Mouse (Mus musculus) erythroblast, embryonic 14.5 days (primary cell): ENCODE data around the gene Slco1a6. TPM values are rescaled to one million over a fixed set of nuclear protein-coding genes. Genes with fewer than 3 reads are reported as not detected.
"Not testable (repeated sequence)": the region's sequence is repeated elsewhere in the genome, so short reads cannot be mapped to it uniquely, and the experiment has no call there.

Source experiments
- H3K27me3 ChIP-seq: 2 replicates; pipeline ENCODE4 v1.6.1; 2012; ENCODE audit warnings: inconsistent platforms; ENCODE audit not compliant: control insufficient read depth
- H3K36me3 ChIP-seq: 2 replicates; pipeline ENCODE4 v1.6.1; 2012; ENCODE audit warnings: mild to moderate bottlenecking, inconsistent platforms; ENCODE audit not compliant: control insufficient read depth
- H3K4me1 ChIP-seq: 2 replicates; pipeline ENCODE4 v1.6.1; 2012; ENCODE audit warnings: inconsistent platforms; ENCODE audit not compliant: control insufficient read depth
- H3K4me3 ChIP-seq: replicated peaks from 2 replicates; pipeline ENCODE3; 2012; ENCODE audit warnings: moderate library complexity, mild to moderate bottlenecking, inconsistent platforms
- H3K9me3 ChIP-seq: 2 replicates; pipeline ENCODE4 v1.6.1; 2012; ENCODE audit warnings: low read length, inconsistent platforms, mixed read lengths; ENCODE audit not compliant: control insufficient read depth
- GATA1 ChIP-seq: IDR thresholded peaks from 2 replicates; pipeline ENCODE4 v1.6.1; 2012; ENCODE audit warnings: low read length, inconsistent platforms, mixed read lengths
- TAL1 ChIP-seq: IDR thresholded peaks from 3 replicates; pipeline ENCODE4 v1.6.1; 2012; ENCODE audit warnings: low read length, inconsistent platforms, mixed read lengths
- polyA plus RNA-seq: library from polyadenylated mRNA; stranded (reverse); fragments of >175 nt; gene quantifications from 2 replicates; pipeline ENCODE4 v1.2.3, GENCODE M21; 2012

Gene Slco1a6
- polyA plus RNA-seq = not detected in 2 replicates

DNA sequence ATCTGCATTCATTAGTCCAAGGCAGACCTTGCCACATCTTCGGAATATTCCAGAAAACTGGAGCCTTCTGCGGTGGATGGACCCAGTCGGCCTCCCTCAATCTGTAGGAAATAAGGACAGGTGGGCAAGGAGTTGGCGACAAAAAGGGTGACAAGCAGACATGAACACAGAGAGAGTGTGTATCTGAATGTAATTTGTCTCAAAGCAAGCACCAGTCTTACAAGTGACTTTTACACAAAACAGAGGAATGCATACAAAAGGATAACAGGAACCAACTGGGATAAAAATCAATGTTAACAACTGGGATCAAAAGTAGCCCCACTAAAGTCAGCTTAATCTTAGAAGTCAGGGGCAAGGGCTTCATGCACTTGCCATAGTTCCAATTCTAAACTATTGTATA lies at the start of gene Slco1a6:
Gene Slco1a6, minus strand, starts transcription at position 101 of the 400 bp plus-strand sequence.
- H3K4me1 ChIP-seq = no peaks in the 10 kb centered on the region
- TF ChIP-seq GATA1 (no peak), TAL1 (no peak)
- no peaks in the 10 kb centered on the region for H3K36me3 ChIP-seq
- H3K4me3 ChIP-seq = no peak within 1 kb of the TSS
- H3K27me3 ChIP-seq = no peaks in the 10 kb centered on the region
- H3K9me3 ChIP-seq = no peaks in the 10 kb centered on the region

DNA sequence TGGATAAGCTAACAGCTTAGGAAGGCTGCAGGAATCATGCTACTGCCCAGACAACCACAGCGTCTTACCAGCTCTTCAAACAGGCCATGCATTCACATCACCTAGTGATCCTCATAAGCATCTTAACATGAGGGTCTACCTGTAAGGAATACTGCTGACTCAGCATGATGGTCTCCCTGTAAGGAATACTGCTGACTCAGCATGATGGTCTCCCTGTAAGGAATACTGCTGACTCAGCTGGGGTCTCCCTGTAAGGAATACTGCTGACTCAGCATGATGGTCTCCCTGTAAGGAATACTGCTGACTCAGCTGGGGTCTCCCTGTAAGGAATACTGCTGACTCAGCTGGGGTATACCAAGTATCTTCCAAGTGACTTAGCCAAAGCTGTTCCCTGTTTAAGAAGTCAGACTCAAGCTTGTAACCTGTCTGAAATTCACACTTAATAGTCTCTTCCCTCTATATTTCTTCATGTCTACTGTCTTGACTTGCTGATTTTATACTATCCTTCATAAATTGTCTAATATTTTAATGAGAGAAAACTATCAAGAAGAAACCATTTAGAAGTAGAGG lies 42.5 kb upstream of the Slco1a6 start:
- not testable (repeated sequence) for H3K4me3 ChIP-seq, H3K36me3 ChIP-seq, H3K9me3 ChIP-seq, H3K4me1 ChIP-seq, H3K27me3 ChIP-seq

DNA sequence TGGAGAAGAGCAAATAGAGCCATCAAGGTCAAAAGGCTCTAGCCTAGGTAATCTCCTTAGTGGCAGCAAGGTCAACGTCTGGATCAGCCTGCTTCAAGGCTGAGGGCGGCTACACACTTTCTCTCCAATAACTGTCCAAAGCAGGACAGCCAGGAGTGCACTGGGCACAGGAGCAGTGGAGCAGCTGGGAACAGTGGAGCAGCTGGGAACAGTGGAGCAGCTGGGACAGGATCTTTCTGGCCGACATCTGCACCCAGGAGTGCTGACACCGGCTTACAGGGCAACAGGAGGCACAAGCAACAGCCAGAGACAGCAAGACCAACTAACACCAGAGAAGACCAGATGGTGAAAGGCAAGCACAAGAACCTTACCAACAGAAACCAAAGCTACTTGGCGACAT lies 36.7 kb upstream of the Slco1a6 start:
- H3K4me3 ChIP-seq = no peak overlapping the region
- TF ChIP-seq GATA1 (no peak), TAL1 (no peak)

DNA sequence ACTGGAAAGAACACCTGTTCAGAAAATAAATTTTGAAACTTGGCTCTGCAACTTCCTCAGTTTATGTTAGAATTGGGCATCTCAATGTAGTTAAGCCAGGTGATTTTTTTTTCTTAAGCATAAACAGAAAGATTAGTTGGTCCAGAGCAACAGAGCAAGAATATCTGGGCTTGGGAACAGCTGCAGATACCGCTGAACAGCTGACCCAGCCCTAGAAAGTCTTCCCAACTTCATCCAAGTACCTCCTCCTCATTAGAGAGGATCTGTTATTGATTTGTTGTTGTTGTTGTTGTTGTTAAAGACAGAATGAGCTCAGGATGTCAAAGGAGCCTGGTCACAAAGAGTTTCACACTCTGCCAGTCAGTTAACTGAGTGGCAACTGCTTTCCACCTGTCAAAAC lies 31.1 kb upstream of the Slco1a6 start:
- no peaks in the 10 kb centered on the region for H3K27me3 ChIP-seq
- H3K36me3 ChIP-seq = no peaks in the 10 kb centered on the region
- H3K4me1 ChIP-seq = no peaks in the 10 kb centered on the region
- no peak overlapping the region for H3K4me3 ChIP-seq
- H3K9me3 ChIP-seq = peaks cover 3% of the 10 kb centered on the region; the same call in 1 of the 2 replicates
- TF ChIP-seq TAL1 = no peak
- TF ChIP-seq GATA1 = no peak

More for the DNA sequence above, 36.7 kb upstream of the Slco1a6 start:
- Histone ChIP-seq H3K4me1 (no peaks in the 10 kb centered on the region), H3K9me3 (peaks cover 7% of the 10 kb centered on the region; the same call in 1 of the 2 replicates), H3K27me3 (no peaks in the 10 kb centered on the region), H3K36me3 (no peaks in the 10 kb centered on the region)

DNA sequence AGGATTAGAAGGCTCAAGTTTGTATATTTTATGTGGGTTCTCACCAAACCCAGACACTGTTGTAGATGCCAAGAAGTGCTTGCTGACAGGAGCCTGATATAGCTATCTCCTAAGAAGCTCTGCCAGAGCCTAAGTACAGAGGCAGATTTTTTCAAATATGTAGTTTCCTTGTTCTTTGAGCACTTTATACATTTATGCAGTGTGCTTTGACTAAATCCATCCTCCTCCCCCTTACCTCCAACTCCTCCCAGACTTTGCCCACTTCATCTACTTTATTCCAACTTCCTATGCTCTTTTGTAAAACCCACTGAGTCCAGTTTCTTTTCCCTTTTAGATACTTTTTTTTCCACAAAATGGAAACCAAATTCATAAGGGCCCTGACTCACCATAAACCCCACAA lies 11.8 kb upstream of the Slco1a6 start:
- Histone ChIP-seq H3K27me3 (no peaks in the 10 kb centered on the region), H3K9me3 (no peaks in the 10 kb centered on the region), H3K4me1 (no peaks in the 10 kb centered on the region), H3K4me3 (no peak overlapping the region), H3K36me3 (no peaks in the 10 kb centered on the region)
- TF ChIP-seq TAL1 (no peak), GATA1 (no peak)

DNA sequence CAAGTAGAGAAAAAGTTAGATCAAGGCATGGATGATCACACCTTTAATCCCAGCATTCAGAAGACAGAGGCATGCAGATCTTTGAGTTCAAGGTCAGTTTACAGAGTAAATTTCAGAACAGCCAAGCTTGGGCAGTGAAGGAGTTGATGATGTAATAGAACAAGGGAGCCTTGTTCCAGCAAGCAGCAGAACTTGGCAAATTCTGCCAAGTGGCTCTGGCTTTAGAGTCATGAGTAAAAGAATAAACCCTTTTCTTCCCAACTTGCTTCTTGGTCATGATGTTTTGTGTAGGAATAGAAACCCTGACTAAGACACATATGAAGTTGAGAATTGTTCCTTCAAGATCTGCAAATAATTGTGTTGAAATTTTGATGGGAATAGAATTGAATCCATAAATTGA lies 3.5 kb upstream of the Slco1a6 start:
- Histone ChIP-seq H3K36me3 (no peaks in the 10 kb centered on the region), H3K27me3 (no peaks in the 10 kb centered on the region), H3K4me1 (no peaks in the 10 kb centered on the region), H3K4me3 (no peak overlapping the region), H3K9me3 (no peaks in the 10 kb centered on the region)
- no peak for TF ChIP-seq TAL1
- TF ChIP-seq GATA1 = no peak

DNA sequence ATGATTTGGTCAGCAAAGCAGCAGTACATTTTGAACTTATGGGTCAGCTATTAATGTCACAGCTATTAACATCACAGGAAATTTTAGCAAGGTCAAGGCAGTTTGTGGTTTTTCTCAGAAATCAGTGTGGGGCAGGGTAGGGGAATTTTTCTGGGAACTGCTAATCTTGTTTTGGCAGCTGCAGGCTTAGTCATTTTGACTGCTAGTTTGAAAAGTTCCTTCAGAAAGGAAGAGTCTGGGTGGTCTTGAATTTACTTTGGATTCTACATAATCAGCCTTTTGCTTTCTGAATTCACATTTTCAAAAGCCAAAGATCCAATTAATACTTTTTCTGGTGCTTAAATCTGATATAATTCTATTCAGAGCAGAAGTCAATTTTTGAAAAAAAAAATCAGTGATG lies 1.4 kb upstream of the Slco1a6 start:
- no peaks in the 10 kb centered on the region for H3K36me3 ChIP-seq
- no peak overlapping the region for H3K4me3 ChIP-seq
- no peaks in the 10 kb centered on the region for H3K4me1 ChIP-seq
- TF ChIP-seq GATA1 (no peak), TAL1 (no peak)
- H3K9me3 ChIP-seq = no peaks in the 10 kb centered on the region
- H3K27me3 ChIP-seq = no peaks in the 10 kb centered on the region

DNA sequence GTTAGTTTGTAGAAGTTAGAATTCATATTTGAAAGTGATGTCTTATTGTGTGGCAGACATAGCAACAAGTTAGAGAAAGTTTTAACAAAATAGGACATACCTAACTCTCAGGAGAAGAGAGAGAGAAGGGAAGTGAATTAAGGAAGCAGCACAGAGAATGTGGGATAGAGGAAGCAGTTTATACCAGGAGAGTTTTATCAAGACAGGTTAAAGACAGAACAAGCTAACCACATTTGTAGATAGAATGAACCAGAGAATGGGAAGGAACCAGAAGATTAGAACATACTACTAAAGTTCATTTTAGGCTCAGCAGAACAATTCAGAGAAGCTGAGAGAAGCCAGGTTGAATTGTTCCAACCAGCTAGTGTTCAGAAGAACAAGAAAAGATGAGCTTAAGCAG lies 7.8 kb downstream of the Slco1a6 start:
- Histone ChIP-seq H3K4me1 (no peaks in the 10 kb centered on the region), H3K36me3 (no peaks in the 10 kb centered on the region), H3K27me3 (no peaks in the 10 kb centered on the region), H3K4me3 (no peak overlapping the region), H3K9me3 (0 out of 2 replicates have a peak, but pooled peaks cover 4% of the 10 kb centered on the region)
- TF ChIP-seq GATA1 (no peak), TAL1 (no peak)

DNA sequence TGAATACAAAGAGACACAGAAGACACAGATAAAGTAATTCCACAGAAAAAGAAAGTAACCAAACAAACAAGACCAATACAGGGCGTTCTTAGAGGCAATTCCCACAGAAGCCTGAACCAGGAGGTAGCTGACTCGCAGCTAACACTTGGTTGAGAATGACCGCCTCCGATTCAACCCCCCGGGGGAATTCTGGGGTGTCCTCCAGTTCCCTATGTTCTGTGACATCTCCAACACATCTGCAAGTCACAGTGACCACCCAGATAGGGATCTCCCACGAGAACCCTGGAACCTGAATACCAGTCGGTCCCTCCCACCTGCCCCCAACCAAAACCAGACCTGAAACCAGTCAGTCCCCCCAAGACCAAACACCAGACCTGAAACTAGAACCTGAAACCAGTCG lies 14.1 kb downstream of the Slco1a6 start:
- TF ChIP-seq TAL1 (no peak), GATA1 (no peak)
- no peaks in the 10 kb centered on the region for H3K27me3 ChIP-seq
- no peaks in the 10 kb centered on the region for H3K36me3 ChIP-seq
- H3K4me1 ChIP-seq = no peaks in the 10 kb centered on the region
- no peak overlapping the region for H3K4me3 ChIP-seq
- peaks cover 6% of the 10 kb centered on the region for H3K9me3 ChIP-seq

DNA sequence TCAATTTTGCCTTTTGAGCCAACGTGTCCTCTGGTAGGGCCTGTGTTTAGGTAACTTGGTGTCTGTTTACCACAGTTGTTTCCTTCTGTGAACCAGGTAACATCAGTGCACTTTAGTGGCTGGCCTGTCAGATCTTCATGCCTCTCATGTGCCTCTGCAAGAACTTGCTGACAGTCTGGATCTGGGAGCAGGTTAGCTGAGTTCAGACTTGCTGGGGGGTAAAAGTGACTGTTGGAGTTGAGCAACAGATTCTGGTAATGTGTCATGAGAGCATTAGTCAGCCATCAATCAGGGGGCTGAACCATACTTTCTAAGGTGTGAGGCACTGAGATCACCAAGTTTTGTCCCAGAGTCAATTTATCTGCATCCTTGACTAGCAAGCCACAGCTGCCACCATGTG lies 16.4 kb downstream of the Slco1a6 start:
- H3K27me3 ChIP-seq = no peaks in the 10 kb centered on the region
- TF ChIP-seq GATA1 (no peak), TAL1 (no peak)
- H3K36me3 ChIP-seq = no peaks in the 10 kb centered on the region
- no peak overlapping the region for H3K4me3 ChIP-seq
- no peaks in the 10 kb centered on the region for H3K4me1 ChIP-seq
- peaks cover 6% of the 10 kb centered on the region for H3K9me3 ChIP-seq
